Mouse (Mus musculus) lung, postnatal 25 days (tissue): ENCODE data around the gene Pet117.
"Not testable (repeated sequence)": the region's sequence is repeated elsewhere in the genome, so short reads cannot be mapped to it uniquely, and the experiment has no call there.

Source experiments
- DNase-seq: peaks from one replicate; pipeline ENCODE4 v3.0.0; 2022; ENCODE audit warnings: low spot score

Gene Pet117

DNA sequence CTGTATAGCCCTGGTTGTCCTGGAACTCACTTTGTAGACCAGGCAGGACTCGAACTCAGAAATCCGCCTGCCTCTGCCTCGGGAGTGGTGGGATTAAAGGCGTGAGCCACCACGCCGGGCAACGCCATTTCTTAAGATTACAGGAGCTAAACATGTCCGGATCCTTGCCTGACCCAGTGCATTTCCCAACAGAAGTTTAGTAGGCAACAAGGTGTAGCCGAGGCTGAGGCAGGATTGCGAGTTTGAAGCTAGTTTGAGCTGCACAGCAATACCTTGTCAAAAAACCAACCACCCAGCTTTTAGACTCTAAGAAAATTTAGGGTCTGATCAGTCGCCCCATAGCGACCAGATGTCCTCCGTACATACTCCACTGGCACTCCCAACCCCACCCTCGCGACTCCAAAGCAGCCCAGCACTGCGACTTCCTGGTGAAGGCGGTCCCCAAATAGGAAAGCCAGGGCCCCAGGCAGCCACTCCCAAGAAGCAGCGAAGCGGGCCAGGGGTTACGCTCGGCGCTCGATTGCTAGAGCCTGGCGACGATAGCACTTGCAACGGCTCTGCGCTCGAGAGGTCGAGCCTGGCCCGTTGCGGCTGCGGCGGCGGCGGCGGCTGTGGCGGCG, at the start of gene Pet117, which contains the start of gene Kat14:
Pet117 (plus strand) TSS at position 597 of the 620 bp plus-strand sequence.
Kat14 (plus strand) TSS at position 584 of the 620 bp plus-strand sequence.
- DNase-seq, result peak; percentile 96

DNA sequence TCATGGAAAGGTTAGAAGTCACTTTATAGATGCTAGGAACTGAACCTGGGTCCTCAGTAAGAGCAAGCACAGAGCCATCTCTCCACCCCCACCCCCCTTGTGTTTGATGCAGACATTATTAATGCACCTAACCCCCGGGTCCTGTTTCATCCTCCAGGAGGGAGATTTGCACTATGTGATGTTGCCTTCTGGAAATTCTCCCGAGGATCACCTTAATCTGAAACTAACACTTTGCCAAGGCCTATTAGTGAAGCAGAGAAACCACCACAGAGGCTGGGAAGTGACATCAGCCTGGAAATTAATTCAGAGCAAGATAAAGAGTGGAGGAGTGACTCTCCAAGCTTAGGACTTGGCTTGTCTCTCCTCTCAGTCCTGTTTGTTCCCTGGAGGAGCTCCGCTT, 44.6 kb upstream of the Pet117 start:
- DNase-seq, result no peak

DNA sequence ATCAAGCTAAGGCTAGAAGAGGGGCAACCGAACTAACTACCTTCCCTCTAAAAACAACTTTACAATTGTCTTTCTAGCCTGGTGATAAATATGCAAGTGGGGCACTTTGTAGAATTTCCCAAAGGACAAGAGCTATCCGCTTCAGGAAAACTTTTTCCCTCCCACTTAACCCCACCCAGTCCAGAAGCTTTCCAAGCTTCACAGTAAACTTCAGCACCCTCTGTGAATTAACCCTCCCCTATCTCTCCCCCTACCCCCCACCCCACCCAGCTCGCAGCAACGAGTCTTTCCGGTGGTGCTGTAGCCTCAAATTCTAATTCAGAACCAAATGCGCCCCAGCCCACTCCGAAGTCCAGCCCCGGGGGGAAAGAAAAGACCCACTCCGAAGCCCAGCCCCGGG, 39.3 kb upstream of the Pet117 start:
- no peak for DNase-seq

DNA sequence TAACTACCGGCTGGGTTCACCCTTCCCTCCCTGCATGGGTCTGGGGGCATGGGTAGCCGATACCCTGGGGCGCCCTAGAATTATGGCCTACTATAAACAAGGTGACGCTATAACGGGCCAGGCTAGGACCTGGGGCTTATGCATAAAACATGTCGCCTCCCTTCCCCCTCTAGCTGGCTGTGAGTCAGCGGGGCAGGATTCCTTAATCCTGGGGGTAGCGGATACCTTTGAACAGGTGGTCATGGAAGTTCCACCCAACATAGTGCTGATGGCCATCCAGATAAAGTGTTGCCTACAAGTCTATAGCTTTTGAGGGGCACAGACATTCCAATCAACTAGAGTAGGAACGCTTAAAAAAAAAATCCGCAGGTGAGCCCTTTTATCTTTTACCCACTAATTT, 38.9 kb upstream of the Pet117 start:
- no peak for DNase-seq

DNA sequence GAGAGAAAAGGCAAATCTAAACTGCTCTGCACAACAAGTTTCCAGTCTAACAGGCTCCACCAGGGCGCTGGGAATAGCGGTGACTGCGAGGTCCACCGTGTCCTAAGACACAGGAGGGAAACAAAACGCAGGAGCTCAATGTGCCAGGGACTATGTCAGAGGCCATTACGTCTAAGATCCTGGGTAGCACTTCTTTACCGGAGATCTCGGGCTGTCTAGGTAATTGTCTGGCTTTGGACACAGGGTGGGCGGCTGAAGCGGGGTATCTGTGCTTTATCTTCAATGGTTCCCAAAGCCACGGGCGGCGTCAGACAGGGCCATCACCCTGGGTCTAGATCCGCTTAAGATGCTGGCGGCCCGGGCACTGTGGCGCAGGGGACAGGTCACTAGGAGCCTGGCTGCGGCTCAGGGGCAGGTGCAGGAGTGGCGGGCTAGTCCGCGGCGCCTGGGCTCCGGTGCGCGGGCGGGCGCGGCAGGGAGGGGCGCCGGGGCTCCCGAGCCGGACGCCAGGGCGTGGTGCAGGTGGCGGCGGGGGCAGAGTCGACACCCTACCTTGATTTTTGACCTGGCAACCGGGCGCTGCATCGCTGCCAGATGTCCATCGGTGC, 38.3 kb upstream of the Pet117 start:
- peak; percentile 8 for DNase-seq

DNA sequence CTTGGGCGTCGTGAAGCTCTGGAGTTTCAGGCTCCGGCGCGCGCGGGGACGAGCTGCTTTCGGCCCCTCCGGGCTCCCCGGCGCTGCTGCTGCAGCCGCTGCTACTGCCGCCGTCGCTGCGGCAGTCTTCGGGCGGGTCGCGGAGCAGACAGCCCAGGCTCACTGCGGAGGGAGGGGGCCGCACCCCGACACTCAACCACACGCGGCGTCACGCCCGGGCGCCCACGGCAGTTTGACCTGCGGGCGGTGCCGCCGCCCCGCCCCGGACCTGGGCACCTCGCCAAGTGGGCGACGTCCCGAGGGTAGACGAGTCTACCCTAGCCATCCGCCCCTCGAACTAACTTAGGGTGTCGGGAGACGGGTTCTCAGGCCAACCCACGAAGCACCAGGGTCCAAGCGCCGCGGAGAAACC, 37.8 kb upstream of the Pet117 start:
- DNase-seq, result peak; percentile 6

DNA sequence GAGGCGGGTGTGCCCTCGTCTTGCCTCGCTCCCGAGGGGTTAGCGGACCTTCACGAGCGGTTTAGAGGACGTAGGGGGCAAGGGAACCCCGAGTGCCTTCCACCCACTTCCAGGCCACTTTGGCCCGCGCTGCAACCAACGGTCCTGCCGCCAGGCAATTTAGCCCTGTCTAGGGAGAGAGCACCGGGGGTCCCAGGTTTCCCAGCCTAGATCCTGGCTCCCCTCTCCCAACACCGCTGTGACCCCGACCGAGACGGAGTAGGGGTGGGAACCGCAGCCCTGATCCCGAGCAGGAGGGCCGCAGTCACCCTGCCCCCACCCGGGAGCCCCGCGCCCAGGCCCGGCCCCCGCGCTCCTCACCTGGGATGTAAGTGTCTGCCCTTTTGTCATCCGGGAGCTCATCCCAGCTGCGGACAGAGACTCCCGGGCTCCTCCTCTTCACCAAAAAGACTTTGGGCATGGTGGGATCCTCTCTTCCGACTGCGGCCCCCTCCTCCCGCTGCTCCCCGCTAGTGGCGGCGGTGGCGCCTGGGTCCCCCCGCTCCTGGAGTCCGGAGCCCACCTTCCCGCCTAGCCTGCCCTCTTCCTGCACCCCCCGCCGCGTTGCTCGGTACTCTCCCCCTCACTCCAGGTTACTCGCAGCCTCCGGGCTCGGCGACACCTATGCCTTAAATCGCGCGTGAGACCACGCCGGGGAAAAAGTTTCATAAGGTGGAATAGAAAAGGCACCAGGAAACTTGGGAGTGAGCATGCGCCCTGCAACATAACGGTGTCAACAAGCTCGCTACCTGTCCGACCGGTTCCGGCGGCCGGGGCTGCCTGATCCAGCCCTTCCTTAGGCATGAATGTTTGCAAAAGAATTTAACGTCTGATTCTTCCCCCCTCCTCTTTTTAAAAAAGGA, 37.1 kb upstream of the Pet117 start, which contains the start of gene Ovol2:
Ovol2 (minus strand) TSS at position 746 of the 902 bp plus-strand sequence.
- peak; percentile 78 for DNase-seq

DNA sequence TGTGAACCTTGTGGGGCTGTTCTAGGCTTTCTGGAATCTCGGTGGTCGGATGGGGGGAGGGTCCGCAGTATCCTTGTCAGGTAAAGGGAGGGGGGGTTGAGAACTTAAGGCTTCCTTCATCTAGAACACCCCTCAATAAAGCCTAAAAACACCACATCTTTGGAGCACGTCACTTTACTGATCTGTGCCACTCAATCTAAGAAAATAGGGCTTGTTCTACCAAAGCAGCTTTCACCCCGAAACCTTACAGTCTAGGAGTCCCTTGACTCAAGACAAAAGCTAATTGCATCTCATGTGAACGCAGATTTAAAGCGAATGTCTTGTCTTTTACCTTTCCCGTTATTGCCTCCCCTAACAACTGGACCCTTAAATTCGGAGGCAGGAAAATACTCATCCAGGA, 36.3 kb upstream of the Pet117 start:
- DNase-seq, result no peak

DNA sequence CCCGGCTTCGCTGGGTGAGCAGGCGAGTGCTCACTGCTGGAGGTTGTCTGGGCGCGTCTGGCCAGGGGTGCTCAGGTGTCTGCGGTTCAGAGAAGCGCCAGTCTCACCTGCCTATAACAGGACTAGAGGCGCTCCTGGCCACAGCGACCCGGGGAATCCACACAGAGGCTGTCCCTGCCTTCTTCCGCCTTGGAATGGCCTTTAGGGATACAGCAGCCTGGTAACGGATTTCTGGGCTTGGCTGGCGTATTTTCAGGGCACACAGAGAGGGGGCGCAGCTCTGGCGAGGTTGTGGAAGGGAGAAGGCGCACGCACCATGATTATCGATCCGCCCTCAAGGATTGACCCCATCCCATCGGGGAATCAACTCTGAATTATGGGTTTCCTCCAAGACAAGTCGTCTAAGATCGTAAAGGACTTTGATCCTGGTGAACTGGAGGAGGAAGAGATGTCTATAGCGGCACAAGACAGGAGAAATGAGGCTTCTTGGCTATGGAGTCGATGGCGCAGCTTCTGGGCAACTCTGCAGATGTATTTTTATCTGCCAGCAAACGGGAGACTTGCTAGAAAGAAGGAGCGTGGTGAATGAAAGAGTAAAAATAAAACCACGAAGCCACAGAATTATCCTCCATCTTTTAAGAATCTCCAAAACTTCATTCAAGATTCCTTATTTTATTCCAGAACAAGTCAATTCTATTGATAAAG, 35.5 kb upstream of the Pet117 start:
- no peak for DNase-seq

DNA sequence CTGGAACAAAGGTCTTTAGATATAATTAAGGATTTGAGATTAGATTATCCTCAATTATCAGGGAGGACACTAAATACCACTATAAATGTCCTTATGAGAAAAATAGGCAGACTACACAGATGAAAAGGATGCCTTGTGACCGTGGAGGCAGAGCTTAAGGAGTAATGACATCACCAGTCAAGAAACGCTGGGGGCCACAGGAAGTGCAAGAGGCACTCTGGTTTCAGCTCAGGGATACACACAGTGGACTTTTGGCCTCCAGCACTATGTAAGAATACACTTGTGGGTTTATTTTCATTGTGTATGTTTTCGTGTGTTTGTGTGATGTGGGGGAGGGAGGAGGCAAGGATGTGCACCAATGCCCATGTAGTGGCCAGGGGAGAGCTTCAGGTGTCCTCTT, 31.6 kb upstream of the Pet117 start:
- DNase-seq, result no peak

DNA sequence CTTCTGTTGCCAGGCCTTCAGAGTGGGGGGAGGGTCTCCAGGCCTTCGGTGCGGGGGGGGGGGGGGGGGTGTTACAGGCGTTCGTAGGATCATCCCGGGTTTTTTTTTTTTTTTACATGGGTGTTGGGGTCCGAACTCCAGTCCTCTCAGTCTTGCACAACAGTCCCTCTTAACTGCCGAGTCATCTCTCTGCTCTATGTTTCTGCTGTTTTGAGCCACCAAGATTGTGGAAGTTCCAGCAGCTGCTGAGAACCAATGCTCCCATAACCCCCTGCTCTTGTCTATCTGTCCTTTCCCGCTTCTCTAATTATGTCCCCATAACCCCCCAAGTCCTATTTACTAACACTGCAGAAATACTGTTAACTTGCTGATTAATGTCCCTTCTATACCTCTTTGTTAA, 31.1 kb upstream of the Pet117 start:
- DNase-seq, result no peak

DNA sequence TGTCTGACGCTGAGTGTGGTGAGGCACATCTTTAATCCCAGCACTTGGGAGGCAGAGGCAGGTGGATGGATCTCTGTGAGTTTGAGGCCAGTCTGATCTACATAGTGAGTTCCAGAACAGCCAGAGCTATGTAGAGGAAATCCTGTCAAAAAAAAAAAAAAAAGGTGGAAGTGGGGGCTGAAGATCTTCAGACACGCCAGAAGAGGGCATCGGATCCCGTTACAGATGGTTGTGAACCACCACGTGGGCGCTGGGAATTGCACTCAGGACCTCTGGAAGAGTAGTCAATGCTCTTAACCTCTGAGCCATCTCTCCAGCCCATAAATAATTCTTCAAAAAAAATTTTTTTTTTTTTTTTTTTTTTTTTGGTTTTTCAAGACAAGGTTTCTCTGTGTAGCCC, 30.6 kb upstream of the Pet117 start:
- DNase-seq, result not testable (repeated sequence)

DNA sequence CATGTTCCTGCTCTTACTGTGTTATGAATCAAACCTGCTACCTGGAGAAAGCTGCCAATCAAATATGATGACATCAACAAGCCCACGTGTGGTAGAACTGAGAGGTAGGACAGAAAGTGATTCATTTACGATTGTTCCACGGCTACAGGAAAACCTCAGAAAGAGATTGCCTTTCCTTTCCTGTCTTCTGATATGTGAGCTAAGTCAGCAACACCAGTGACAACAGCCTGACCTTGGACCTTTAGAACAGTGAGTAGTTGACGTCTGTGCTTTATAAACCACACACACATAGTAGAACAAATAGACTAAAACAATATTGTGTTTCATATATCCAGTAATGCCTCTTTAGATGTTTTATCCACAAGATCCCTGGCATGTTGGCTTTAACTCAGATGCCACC, 25.6 kb upstream of the Pet117 start:
- DNase-seq, result no peak

DNA sequence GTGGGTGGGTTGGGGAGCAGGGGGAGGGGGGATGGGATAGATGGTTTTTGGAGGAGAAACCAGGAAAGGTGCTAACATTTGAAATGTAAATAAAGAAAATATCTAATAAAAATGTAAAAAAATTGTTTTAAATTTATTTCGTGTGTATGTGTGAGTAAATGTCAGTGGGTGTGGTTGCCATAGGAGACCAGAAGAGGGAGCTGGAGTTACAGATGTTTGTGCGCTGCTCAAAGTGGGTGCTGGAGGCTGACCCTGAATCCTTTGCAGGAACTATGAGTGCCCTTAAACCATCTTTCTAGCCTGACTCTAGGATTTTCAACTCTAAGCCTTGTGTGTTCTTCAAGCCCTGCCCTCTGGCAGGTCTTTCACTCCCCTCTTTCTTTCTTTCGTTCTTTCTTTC, 20.3 kb upstream of the Pet117 start:
- no peak for DNase-seq

DNA sequence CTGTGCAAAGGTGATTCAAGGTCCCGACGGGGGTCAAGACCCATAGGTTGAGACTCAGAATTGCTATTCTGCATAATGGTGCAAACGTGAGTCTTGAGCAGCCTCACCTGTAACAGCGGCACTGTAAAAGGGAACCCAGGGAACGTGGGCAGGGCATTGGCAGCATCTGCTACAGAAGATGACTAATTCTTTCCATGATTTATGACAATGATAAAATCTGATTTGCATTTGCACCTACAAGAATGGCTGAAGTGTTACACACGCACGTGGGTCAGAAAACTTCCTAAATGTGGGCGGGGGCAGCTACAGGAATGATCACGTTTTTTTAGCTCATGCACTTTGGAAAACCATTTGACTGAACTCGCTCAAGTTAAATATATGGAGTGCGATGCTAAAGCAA, 16.0 kb upstream of the Pet117 start:
- DNase-seq, result no peak

DNA sequence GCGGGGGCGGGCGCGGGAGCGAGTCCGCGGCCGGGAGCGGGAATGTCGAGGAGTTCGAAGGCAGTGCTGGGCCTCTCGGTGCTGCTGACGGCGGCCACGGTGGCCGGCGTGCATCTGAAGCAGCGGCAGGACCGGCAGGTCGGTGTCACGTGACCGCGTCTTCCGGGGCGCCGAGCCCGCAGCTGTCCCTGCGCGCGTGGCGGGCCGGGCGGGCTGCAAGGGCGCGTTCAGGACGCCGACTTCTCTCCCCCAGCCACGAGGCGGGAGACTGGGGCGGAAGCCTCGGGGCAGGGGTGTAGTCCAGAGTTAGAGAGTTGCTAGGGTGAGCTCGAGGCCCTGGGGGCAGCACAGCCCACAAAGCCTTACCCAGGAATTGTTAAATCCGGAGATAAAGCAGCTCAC, 225 bp downstream of the Pet117 start:
- DNase-seq, result no peak

DNA sequence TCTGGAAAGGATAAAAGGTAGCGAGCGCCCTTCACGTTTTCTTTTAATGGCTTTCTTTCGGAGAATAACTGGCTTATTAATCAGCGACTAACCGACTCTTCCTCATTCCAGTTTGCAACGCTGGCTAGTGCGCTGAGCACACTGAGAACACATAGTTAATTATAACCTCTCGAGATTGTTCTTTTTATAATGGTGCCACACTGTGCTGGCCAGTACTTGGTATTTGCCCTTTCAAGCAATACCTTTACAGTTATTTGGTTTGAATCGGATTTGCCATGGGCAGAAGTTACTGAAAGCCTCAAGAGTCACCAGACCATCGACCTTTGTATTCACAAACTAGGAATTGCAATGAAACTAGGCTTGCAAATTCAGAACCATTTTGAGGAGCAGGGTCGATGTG, 715 bp downstream of the Pet117 start:
- no peak for DNase-seq

DNA sequence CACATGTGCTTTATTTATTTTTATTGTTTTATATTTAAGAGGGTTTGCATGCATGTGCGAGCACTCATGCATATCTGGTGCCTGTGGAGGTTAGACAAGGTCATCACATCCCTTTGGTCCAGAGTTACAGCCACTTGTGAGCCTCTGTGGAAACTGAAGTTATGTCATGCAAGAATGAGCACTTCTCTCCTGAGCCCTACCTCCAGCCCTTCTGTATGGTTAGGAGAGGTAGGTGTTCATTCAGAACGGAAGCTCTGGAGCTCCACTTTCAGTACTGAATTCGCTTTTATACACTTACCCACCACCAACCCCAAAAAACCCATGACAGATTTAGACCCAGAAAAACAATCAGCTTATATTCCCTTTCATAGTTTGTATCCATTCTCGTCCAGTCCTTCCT, 2.8 kb downstream of the Pet117 start:
- DNase-seq, result no peak

DNA sequence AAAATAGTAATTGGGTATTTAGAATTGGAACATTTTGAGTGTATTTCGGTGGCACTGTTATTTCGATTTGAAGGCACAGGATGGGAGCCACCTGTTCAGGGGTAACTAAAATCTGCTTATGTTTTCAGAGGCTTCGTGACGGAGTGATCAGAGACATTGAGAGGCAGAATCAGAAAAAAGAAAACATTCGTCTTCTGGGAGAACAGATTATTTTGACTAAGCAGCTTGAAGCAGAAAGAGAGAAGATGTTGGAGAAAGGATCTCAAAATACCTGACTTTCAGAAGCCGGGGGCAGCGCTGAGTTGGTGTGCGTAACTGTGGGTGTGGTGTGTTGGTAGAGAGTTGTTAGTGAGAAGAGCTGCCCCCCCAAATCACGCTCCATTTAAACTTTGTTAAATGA, 4.3 kb downstream of the Pet117 start:
- no peak for DNase-seq

DNA sequence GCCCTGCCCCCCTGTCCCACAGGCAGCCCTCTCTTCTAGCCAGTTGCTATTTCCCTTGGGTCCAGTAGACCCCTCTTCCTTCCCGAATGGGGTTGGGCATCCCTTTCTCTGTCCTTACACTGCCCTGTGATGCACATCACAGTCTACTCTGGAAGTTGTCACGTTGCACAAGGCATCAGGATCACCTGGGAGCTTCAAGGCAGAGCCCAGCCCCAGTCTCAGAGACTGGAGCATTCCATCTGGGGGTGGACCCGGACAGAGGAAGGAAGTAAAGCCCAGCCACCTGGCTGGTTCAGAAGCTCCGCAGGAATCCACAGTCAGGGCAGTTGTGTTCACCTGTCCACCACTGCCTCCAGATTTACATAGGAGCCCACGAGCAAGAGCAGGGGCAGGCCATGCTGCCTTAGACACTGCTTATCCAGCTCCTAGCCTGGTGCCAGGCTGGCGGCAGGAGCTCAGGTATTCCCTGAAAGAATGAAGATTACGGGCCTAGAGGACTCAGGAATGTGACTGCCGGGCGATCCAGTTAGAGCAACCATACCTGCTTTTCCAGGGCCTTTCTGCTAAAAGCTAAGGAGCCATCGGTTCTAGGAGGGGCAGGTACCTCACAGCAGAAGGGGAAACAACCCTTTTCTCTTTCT, 6.4 kb downstream of the Pet117 start:
- no peak for DNase-seq

DNA sequence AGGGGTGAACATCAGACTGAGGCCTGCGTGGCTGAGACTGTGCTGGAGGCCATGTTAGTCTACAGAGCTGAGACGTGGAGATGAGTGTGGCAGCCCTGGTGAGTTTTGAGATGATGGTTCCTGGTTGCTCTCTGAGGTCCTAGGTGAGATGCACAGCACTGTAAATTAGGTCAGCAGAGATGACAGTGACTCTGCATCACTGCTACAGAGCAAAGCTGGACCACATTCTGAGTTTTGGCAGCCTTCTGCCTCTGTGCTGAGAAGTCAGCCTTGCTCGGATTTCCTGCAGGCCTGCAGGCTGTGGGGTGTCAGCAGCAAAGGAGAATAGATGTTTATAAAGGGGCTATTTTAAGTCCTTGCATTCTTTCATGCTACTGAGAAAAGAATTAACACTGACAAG, 12.5 kb downstream of the Pet117 start:
- no peak for DNase-seq

DNA sequence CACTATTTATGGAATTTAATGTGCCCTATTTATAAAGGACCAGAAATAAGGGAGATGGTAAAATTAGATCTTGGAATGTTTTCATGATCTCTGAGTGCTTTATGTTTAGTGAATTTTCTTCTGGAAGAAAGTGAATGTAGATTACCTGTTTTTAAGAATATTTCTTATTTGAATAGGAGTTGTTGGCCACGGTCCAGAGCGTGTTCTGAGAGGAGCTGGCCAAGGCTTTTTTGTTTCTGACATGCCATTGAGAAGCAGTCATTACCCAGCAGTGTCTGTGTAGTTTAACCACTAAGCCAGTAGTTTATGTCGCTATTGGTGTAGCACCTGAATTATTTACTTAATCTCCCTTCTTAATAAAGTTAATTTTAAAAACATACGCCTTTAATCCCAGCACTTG, 12.9 kb downstream of the Pet117 start:
- no peak for DNase-seq
